Mouse (Mus musculus) testis, adult 2 months (tissue): Measurements from ENCODE around the gene Il12rb1.

Experiments used
- CTCF ChIP-seq: fragments of 200-500 bp; IDR thresholded peaks from 2 replicates; pipeline ENCODE4 v1.5.1; 2012; ENCODE audit warnings: low read depth, mild to moderate bottlenecking, inconsistent platforms, low read length, moderate library complexity; ENCODE audit not compliant: control insufficient read depth, insufficient read depth, insufficient replicate concordance
- POLR2A ChIP-seq: fragments of 200-500 bp; IDR thresholded peaks from 2 replicates; pipeline ENCODE4 v1.6.1; 2012; ENCODE audit warnings: low read depth, mild to moderate bottlenecking, inconsistent platforms, low read length, moderate library complexity; ENCODE audit not compliant: control insufficient read depth

DNA sequence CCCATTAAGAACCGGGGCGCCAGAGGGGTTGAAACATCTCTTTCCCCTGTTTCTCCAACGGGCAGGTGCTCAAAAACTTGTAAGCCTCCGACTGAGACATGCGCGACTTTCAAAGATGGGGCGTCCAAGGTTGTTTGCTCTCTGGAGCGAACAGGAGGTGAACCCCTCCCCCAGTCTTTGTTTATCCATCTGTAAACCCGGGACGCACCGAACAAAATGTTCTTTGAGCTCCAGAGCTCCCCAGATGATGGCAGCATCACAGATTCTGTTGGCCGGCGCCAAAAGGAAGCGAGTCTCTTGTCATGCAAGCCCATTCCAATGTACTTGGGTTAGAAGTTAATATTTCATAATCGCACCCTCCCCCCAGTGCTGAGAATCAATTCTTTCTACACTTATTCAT, 10.0 kb upstream of the Il12rb1 start:
- TF ChIP-seq CTCF, result no peak
- TF ChIP-seq POLR2A, result no peak
